Mouse (Mus musculus): ENCODE data around the gene Draxin.

GRCm38 (mm10) chr4:148128672-148129071 is 1.8 kb downstream of the Draxin start:
- TF ChIP-seq POLR2A (IDR thresholded peaks at IDR 0.05; ENCODE audit: insufficient read depth, low read depth, low read length) (no peak), EP300 (IDR thresholded peaks at IDR 0.05; ENCODE audit: insufficient read depth, low read depth, low read length) (no peak)
